Mouse (Mus musculus) embryonic fibroblast, embryonic 13.5 days (primary cell): ENCODE data around the gene T.

Source experiments
- CTCF ChIP-seq: IDR thresholded peaks from 2 replicates; pipeline ENCODE4 v1.5.1; 2011; ENCODE audit warnings: mild to moderate bottlenecking, control low read depth, low read length, moderate library complexity, borderline replicate concordance; ENCODE audit not compliant: insufficient read depth
- POLR2A ChIP-seq: IDR thresholded peaks from 2 replicates; pipeline ENCODE4 v1.6.1; 2011; ENCODE audit warnings: low read depth, mild to moderate bottlenecking, control low read depth, low read length, moderate library complexity

- TF ChIP-seq POLR2A = no peak
- TF ChIP-seq CTCF = peak; percentile 38; the same call in 1 of the 2 replicates
Measured at GRCm38 (mm10) chr17:8388463-8388862, 45.8 kb upstream of the T start.
